Mouse (Mus musculus) embryonic facial prominence, embryonic 14.5 days (tissue): Measurements from ENCODE around the gene Btbd9. TPM values are rescaled to one million over a fixed set of nuclear protein-coding genes. Genes with fewer than 3 reads are reported as not detected.
A peak's percentile ranks its signal among the peaks of the same experiment; 100 is the strongest.

Source experiments
- ATAC-seq: fragments of 200-750 bp; cut with Nextera tagmentation; 2 replicates; pipeline ENCODE4 v1.8.0; 2017; ENCODE audit warnings: low read depth, moderate number of reproducible peaks, moderate TSS enrichment
- DNase-seq: peaks from one replicate; pipeline ENCODE4 v3.0.0-alpha.2; 2015; ENCODE audit warnings: low spot score
- H3K27ac ChIP-seq: fragments of 300-500 bp; sonication (generic); replicated peaks from 2 replicates; pipeline ENCODE4 v1.5.1; 2014; ENCODE audit warnings: low read depth, mild to moderate bottlenecking, low read length, moderate library complexity
- H3K27me3 ChIP-seq: fragments of 300-500 bp; sonication (generic); replicated peaks from 2 replicates; pipeline ENCODE4 v1.6.1; 2014; ENCODE audit warnings: low read length; ENCODE audit not compliant: control insufficient read depth, insufficient read depth
- H3K36me3 ChIP-seq: fragments of 300-500 bp; sonication (generic); 2 replicates; pipeline ENCODE4 v1.6.1; 2014; ENCODE audit warnings: low read length, mixed read lengths; ENCODE audit not compliant: control insufficient read depth, insufficient read depth
- H3K4me1 ChIP-seq: fragments of 300-500 bp; sonication (generic); 2 replicates; pipeline ENCODE4 v1.6.1; 2014; ENCODE audit warnings: antibody characterized with exemption, low read length; ENCODE audit not compliant: control insufficient read depth, insufficient read depth
- H3K4me2 ChIP-seq: fragments of 300-500 bp; sonication (generic); 2 replicates; pipeline ENCODE4 v1.6.1; 2014; ENCODE audit warnings: low read depth, mild to moderate bottlenecking, low read length, moderate library complexity, mixed read lengths
- H3K4me3 ChIP-seq: fragments of 300-500 bp; sonication (generic); 2 replicates; pipeline ENCODE4 v1.5.1; 2014; ENCODE audit warnings: low read depth, mild to moderate bottlenecking, low read length
- H3K9ac ChIP-seq: fragments of 300-500 bp; sonication (generic); 2 replicates; pipeline ENCODE4 v1.6.1; 2014; ENCODE audit warnings: low read depth, mild to moderate bottlenecking, low read length, moderate library complexity, mixed read lengths
- H3K9me3 ChIP-seq: fragments of 300-500 bp; sonication (generic); 2 replicates; pipeline ENCODE4 v1.6.1; 2016; ENCODE audit warnings: low read length; ENCODE audit not compliant: control insufficient read depth
- WGBS: fragments of 180-500 bp; shearing (Covaris S2); extraction: QIAGEN DNeasy Blood & Tissue Kit; methylation state at CpG from one replicate; pipeline ENCODE4 v1.1.7; 2014; 5-methylcytosine and 5-hydroxymethylcytosine counted together
- polyA plus RNA-seq: library from polyadenylated mRNA; unstranded; fragments of >200 nt; fragmentation: Nextera tagmentation; extraction: Ambion mirVana; gene quantifications from 2 replicates; pipeline ENCODE4 v1.2.1, GENCODE M21; 2014

Btbd9 gene
- polyA plus RNA-seq, 1 experiment from 2014 or later: 38.0 TPM

GRCm38 (mm10) chr17:30470286-30470685 is 106.0 kb downstream of the Btbd9 start:
- DNase-seq (no peak), ATAC-seq (no peak)
- Histone ChIP-seq H3K27ac (no peak overlapping the region), H3K4me1 (peaks cover 10% of the 10 kb centered on the region), H3K4me3 (no peak overlapping the region), H3K4me2 (no peak overlapping the region), H3K27me3 (no peaks in the 10 kb centered on the region), H3K9me3 (no peaks in the 10 kb centered on the region), H3K36me3 (no peaks in the 10 kb centered on the region), H3K9ac (no peak overlapping the region)
- 66% methylated on average over 8 of the region's 8 CpGs for WGBS

- DNase-seq (no peak), ATAC-seq (no peak)
- Histone ChIP-seq H3K4me1 (peaks cover 10% of the 10 kb centered on the region), H3K9me3 (no peaks in the 10 kb centered on the region), H3K4me2 (no peak overlapping the region), H3K9ac (no peak overlapping the region), H3K36me3 (no peaks in the 10 kb centered on the region), H3K27ac (no peak overlapping the region), H3K4me3 (no peak overlapping the region), H3K27me3 (no peaks in the 10 kb centered on the region)
- 74% methylated on average over 10 of the region's 10 CpGs for WGBS
Measured at GRCm38 (mm10) chr17:30469511-30470076, 106.7 kb downstream of the Btbd9 start.

GRCm38 (mm10) chr17:30468368-30468767 is 107.9 kb downstream of the Btbd9 start:
- DNase-seq: no peak
- ATAC-seq: no peak
- WGBS: 30% methylated on average over 4 of the region's 4 CpGs
- no peaks in the 10 kb centered on the region for H3K36me3 ChIP-seq
- no peak overlapping the region for H3K4me2 ChIP-seq
- H3K27me3 ChIP-seq: no peaks in the 10 kb centered on the region
- no peaks in the 10 kb centered on the region for H3K9me3 ChIP-seq
- H3K4me3 ChIP-seq: no peak overlapping the region
- peak overlapping the region; percentile 25; the same call in 1 of the 2 replicates for H3K27ac ChIP-seq
- H3K4me1 ChIP-seq: peaks cover 10% of the 10 kb centered on the region
- no peak overlapping the region for H3K9ac ChIP-seq

GRCm38 (mm10) chr17:30467566-30468213 is 108.6 kb downstream of the Btbd9 start:
- ATAC-seq (peak; percentile 69), DNase-seq (peak; percentile 63)
- H3K4me2 ChIP-seq: no peak overlapping the region; the same call in 1 of the 2 replicates
- no peak overlapping the region for H3K9ac ChIP-seq
- 47% methylated on average over 14 of the region's 14 CpGs for WGBS
- no peaks in the 10 kb centered on the region for H3K9me3 ChIP-seq
- no peak overlapping the region for H3K4me3 ChIP-seq
- H3K27ac ChIP-seq: peak overlapping the region; percentile 25; the same call in 1 of the 2 replicates
- no peaks in the 10 kb centered on the region for H3K27me3 ChIP-seq
- peaks cover 10% of the 10 kb centered on the region for H3K4me1 ChIP-seq
- no peaks in the 10 kb centered on the region for H3K36me3 ChIP-seq

GRCm38 (mm10) chr17:30465060-30465762 is 111.1 kb downstream of the Btbd9 start:
- H3K4me1 ChIP-seq: peaks cover 10% of the 10 kb centered on the region

GRCm38 (mm10) chr17:30464240-30464745 is 112.0 kb downstream of the Btbd9 start:
- ATAC-seq: no peak
- Histone ChIP-seq H3K4me1 (peaks cover 10% of the 10 kb centered on the region), H3K36me3 (no peaks in the 10 kb centered on the region), H3K27me3 (no peaks in the 10 kb centered on the region), H3K9ac (no peak overlapping the region), H3K9me3 (no peaks in the 10 kb centered on the region), H3K27ac (no peak overlapping the region), H3K4me3 (no peak overlapping the region), H3K4me2 (no peak overlapping the region)
- WGBS: 54% methylated on average over 5 of the region's 5 CpGs
- no peak for DNase-seq

More at GRCm38 (mm10) chr17:30465060-30465762, 111.1 kb downstream of the Btbd9 start:
- no peak overlapping the region for H3K4me2 ChIP-seq
- ATAC-seq: no peak
- no peak overlapping the region for H3K27ac ChIP-seq
- WGBS: 78% methylated on average over 6 of the region's 6 CpGs
- H3K9ac ChIP-seq: no peak overlapping the region
- DNase-seq: no peak
- no peaks in the 10 kb centered on the region for H3K9me3 ChIP-seq
- no peak overlapping the region for H3K4me3 ChIP-seq
- H3K36me3 ChIP-seq: no peaks in the 10 kb centered on the region
- no peaks in the 10 kb centered on the region for H3K27me3 ChIP-seq

- H3K27me3 ChIP-seq: no peaks in the 10 kb centered on the region
- ATAC-seq: no peak
- no peak overlapping the region for H3K27ac ChIP-seq
- H3K36me3 ChIP-seq: no peaks in the 10 kb centered on the region
- 85% methylated on average over 2 of the region's 2 CpGs for WGBS
- DNase-seq: no peak
- no peak overlapping the region for H3K9ac ChIP-seq
- no peaks in the 10 kb centered on the region for H3K9me3 ChIP-seq
- H3K4me2 ChIP-seq: no peak overlapping the region
- no peaks in the 10 kb centered on the region for H3K4me1 ChIP-seq
- no peak overlapping the region for H3K4me3 ChIP-seq
Measured at GRCm38 (mm10) chr17:30460727-30461349, 115.5 kb downstream of the Btbd9 start.

- no peak for ATAC-seq
- no peaks in the 10 kb centered on the region for H3K4me1 ChIP-seq
Measured at GRCm38 (mm10) chr17:30459706-30460105, 116.6 kb downstream of the Btbd9 start.

More at GRCm38 (mm10) chr17:30459706-30460105, 116.6 kb downstream of the Btbd9 start:
- no peaks in the 10 kb centered on the region for H3K9me3 ChIP-seq
- no peaks in the 10 kb centered on the region for H3K27me3 ChIP-seq
- 65% methylated on average over 5 of the region's 5 CpGs for WGBS
- DNase-seq: no peak
- no peak overlapping the region for H3K9ac ChIP-seq
- H3K27ac ChIP-seq: no peak overlapping the region
- H3K4me3 ChIP-seq: no peak overlapping the region
- no peaks in the 10 kb centered on the region for H3K36me3 ChIP-seq
- no peak overlapping the region for H3K4me2 ChIP-seq
